Mouse (Mus musculus) limb, embryonic 14.5 days (tissue): ENCODE measurements around the gene Fscn1. TPM values are rescaled to one million over a fixed set of nuclear protein-coding genes. Genes with fewer than 3 reads are reported as not detected.

Source experiments
- ATAC-seq: fragments of 200-750 bp; cut with Nextera tagmentation; 2 replicates; pipeline ENCODE4 v1.8.0; 2017; ENCODE audit warnings: low read depth, moderate number of reproducible peaks, moderate TSS enrichment; ENCODE audit not compliant: low FRiP score
- DNase-seq: peaks from one replicate; pipeline ENCODE4 v3.0.0-alpha.2; 2015; ENCODE audit warnings: low spot score
- H3K27ac ChIP-seq: fragments of 300-500 bp; sonication (generic); replicated peaks from 2 replicates; pipeline ENCODE4 v1.5.1; 2014; ENCODE audit warnings: low read depth, mild to moderate bottlenecking, low read length, moderate library complexity, mixed read lengths
- H3K27me3 ChIP-seq: fragments of 300-500 bp; sonication (generic); 2 replicates; pipeline ENCODE4 v1.6.1; 2014; ENCODE audit warnings: low read length, mixed read lengths; ENCODE audit not compliant: control insufficient read depth, insufficient read depth
- H3K36me3 ChIP-seq: fragments of 300-500 bp; sonication (generic); 2 replicates; pipeline ENCODE4 v1.6.1; 2014; ENCODE audit warnings: mild to moderate bottlenecking, low read length, moderate library complexity, mixed read lengths; ENCODE audit not compliant: control insufficient read depth, insufficient read depth
- H3K4me1 ChIP-seq: fragments of 300-500 bp; sonication (generic); 2 replicates; pipeline ENCODE4 v1.6.1; 2014; ENCODE audit warnings: antibody characterized with exemption, low read length, mixed read lengths; ENCODE audit not compliant: control insufficient read depth, insufficient read depth
- H3K4me2 ChIP-seq: fragments of 300-500 bp; sonication (generic); replicated peaks from 2 replicates; pipeline ENCODE4 v1.6.1; 2014; ENCODE audit warnings: low read depth, mild to moderate bottlenecking, low read length, moderate library complexity; ENCODE audit not compliant: severe bottlenecking
- H3K4me3 ChIP-seq: fragments of 300-500 bp; sonication (generic); replicated peaks from 2 replicates; pipeline ENCODE4 v1.5.1; 2014; ENCODE audit warnings: low read length
- H3K9ac ChIP-seq: fragments of 300-500 bp; sonication (generic); 2 replicates; pipeline ENCODE4 v1.6.1; 2014; ENCODE audit warnings: mild to moderate bottlenecking, low read depth, low read length, moderate library complexity; ENCODE audit not compliant: severe bottlenecking
- H3K9me3 ChIP-seq: fragments of 300-500 bp; sonication (generic); 2 replicates; pipeline ENCODE4 v1.6.1; 2016; ENCODE audit warnings: low read length; ENCODE audit not compliant: control insufficient read depth
- POLR2A ChIP-seq: fragments of 200-500 bp; IDR thresholded peaks from 2 replicates; pipeline ENCODE4 v1.8.0; 2012; ENCODE audit warnings: inconsistent platforms, mild to moderate bottlenecking, moderate library complexity, borderline replicate concordance; ENCODE audit not compliant: insufficient read depth, insufficient read length; ENCODE audit errors: extremely low read depth
- WGBS: fragments of 180-500 bp; shearing (Covaris S2); extraction: QIAGEN DNeasy Blood & Tissue Kit; methylation state at CpG from one replicate; pipeline ENCODE4 v1.1.7; 2014; 5-methylcytosine and 5-hydroxymethylcytosine counted together
- polyA plus RNA-seq, 2 experiments: library from polyadenylated mRNA; depleted of rRNA in 1 of 2; stranded (reverse) in 1 of 2; unstranded in 1 of 2; fragments of >200 nt; fragmentation: Nextera tagmentation in 1 of 2; extraction: Ambion mirVana in 1 of 2; gene quantifications; 2 replicates each; pipeline versions ENCODE4 v1.2.1 to v1.2.3; 2012 to 2014

Fscn1 gene
- polyA plus RNA-seq, 2 experiments: 356 to 395 TPM

GRCm38 (mm10) chr5:142949580-142949979 is 10.6 kb upstream of the Fscn1 start:
- Histone ChIP-seq H3K27ac (no peak overlapping the region), H3K4me3 (no peak overlapping the region), H3K27me3 (no peaks in the 10 kb centered on the region), H3K36me3 (no peaks in the 10 kb centered on the region), H3K4me2 (no peak overlapping the region), H3K9me3 (no peaks in the 10 kb centered on the region), H3K9ac (no peak overlapping the region), H3K4me1 (no peaks in the 10 kb centered on the region)
- WGBS: 32% methylated on average over 6 of the region's 6 CpGs
- TF ChIP-seq POLR2A: no peak
- ATAC-seq (no peak), DNase-seq (no peak)

GRCm38 (mm10) chr5:142950405-142950804 is 9.7 kb upstream of the Fscn1 start:
- WGBS: 79% methylated on average over 6 of the region's 6 CpGs
- H3K36me3 ChIP-seq: no peaks in the 10 kb centered on the region
- no peak overlapping the region for H3K9ac ChIP-seq
- no peak for ATAC-seq
- H3K27me3 ChIP-seq: no peaks in the 10 kb centered on the region
- no peak overlapping the region for H3K4me2 ChIP-seq
- TF ChIP-seq POLR2A: no peak
- no peaks in the 10 kb centered on the region for H3K9me3 ChIP-seq
- DNase-seq: no peak
- no peaks in the 10 kb centered on the region for H3K4me1 ChIP-seq
- H3K27ac ChIP-seq: no peak overlapping the region
- no peak overlapping the region for H3K4me3 ChIP-seq

DNA sequence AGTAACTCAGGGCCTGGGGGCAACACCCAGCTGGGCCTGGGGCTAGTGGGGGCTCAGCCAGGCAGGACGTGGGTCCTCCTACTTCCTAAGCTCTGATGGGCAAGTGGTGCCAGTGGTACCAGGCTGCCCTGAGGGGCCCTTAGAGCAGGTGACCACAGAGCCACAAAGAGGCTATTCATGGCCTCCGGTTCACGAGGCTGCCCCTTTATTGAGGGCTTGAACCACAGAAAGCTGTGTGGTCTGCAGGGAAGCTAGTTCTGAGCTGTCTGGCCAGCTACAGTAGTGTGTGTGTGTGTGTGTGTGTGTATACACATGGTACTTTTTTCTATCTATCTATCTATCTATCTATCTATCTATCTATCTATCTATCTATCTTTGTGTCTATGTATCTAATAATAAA is 6.5 kb upstream of the Fscn1 start:
- DNase-seq: no peak
- 59% methylated on average over 3 of the region's 3 CpGs for WGBS

GRCm38 (mm10) chr5:142956956-142957703 is 3.0 kb upstream of the Fscn1 start:
- Histone ChIP-seq H3K4me2 (no peak overlapping the region), H3K4me3 (no peak overlapping the region), H3K36me3 (no peaks in the 10 kb centered on the region), H3K27ac (no peak overlapping the region), H3K27me3 (no peaks in the 10 kb centered on the region), H3K9ac (no peak overlapping the region), H3K4me1 (peaks cover 3% of the 10 kb centered on the region; the same call in 1 of the 2 replicates), H3K9me3 (no peaks in the 10 kb centered on the region)
- 65% methylated on average over 6 of the region's 6 CpGs for WGBS
- no peak for TF ChIP-seq POLR2A
- ATAC-seq (no peak), DNase-seq (no peak)

More for the DNA sequence above, 6.5 kb upstream of the Fscn1 start:
- Histone ChIP-seq H3K27me3 (no peaks in the 10 kb centered on the region), H3K4me2 (no peak overlapping the region), H3K27ac (no peak overlapping the region), H3K36me3 (no peaks in the 10 kb centered on the region), H3K4me1 (no peaks in the 10 kb centered on the region), H3K9me3 (no peaks in the 10 kb centered on the region), H3K4me3 (no peak overlapping the region), H3K9ac (no peak overlapping the region)
- no peak for ATAC-seq
- no peak for TF ChIP-seq POLR2A

GRCm38 (mm10) chr5:142958464-142958863 is 1.7 kb upstream of the Fscn1 start:
- H3K9me3 ChIP-seq: no peaks in the 10 kb centered on the region
- H3K4me3 ChIP-seq: no peak overlapping the region
- ATAC-seq: no peak
- H3K27ac ChIP-seq: no peak overlapping the region
- no peaks in the 10 kb centered on the region for H3K27me3 ChIP-seq
- no peak overlapping the region for H3K9ac ChIP-seq
- TF ChIP-seq POLR2A: no peak
- DNase-seq: no peak
- H3K4me1 ChIP-seq: peaks cover 5% of the 10 kb centered on the region; the same call in 1 of the 2 replicates
- no peaks in the 10 kb centered on the region for H3K36me3 ChIP-seq
- no peak overlapping the region for H3K4me2 ChIP-seq
- WGBS: 87% methylated on average over 14 of the region's 14 CpGs
